Mouse (Mus musculus) liver, adult 2 months (tissue): ENCODE results near the gene Sp140.
"Not testable (repeated sequence)": the region's sequence is repeated elsewhere in the genome, so short reads cannot be mapped to it uniquely, and the experiment has no call there.

Experiments
- CTCF ChIP-seq: fragments of 200-500 bp; IDR thresholded peaks from 2 replicates; pipeline ENCODE4 v1.5.1; 2011; ENCODE audit warnings: low read depth, low read length, control low read depth
- POLR2A ChIP-seq: fragments of 200-500 bp; IDR thresholded peaks from 2 replicates; pipeline ENCODE4 v1.6.1; 2011; ENCODE audit warnings: low read length, control low read depth; ENCODE audit not compliant: insufficient read depth; ENCODE audit errors: extremely low read depth

DNA sequence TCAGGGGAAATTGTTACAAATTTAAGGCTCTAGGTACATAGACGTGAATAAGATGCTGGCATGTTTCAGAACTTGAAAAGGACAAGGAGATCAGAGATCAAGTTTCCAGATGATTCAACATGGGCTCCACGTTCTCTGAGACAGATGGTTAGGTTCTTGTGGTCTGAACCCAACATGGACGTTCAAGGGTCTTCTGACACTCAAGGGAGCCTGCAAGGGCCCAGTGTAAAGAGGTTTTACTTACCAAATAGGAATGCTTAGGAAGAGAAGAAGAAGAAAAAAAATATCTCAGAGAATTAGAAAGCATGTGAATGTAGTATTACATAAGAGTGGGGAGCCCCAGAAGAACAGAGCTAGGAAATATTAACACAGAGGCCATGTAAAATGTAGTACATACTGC, 15.6 kb downstream of the Sp140 start:
- TF ChIP-seq POLR2A, CTCF: not testable (repeated sequence)
